Mouse (Mus musculus): ENCODE results near the gene Scn5a. TPM values are rescaled to one million over a fixed set of nuclear protein-coding genes. Genes with fewer than 3 reads are reported as not detected.

Scn5a gene
- polyA plus RNA-seq, 1 experiment from 2014 or later: 0.27 TPM

DNA sequence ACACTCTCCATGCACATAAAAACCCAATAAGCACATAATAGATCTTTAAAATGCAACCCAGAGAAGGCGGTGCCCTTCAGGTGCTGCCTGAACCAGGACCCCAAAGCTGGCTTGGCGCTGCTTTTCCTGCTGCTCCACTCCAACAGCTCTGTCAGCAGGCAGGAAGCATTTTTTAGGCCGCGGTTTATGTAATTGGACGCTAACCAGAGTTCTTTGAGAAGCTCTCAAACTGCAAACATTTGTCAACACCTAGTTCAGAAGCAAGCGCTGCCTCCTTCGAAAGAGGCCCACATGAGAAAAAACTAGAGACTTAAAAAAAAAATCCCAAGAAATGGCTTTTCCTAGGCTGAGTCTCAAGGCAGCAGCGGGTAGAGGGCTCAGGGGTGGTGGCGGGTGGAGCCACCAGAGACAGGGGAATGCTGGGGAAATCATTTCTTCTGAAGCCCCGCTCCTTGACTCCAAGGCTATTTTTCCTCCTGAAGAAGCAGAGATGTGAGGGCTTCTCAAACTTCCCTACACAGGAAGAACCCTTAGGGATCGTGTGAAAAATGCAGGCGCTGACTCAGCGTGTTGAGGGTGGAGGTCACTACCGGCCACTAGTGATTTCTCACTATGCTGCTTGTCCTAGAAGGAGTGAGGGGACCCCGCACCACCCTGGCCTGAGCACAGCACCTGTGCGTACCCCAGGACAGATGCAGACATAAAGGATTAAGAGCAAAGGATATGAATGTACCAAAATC is 19.1 kb downstream of the Scn5a start:
- no peak for ATAC-seq (ENCODE audit: low FRiP score, low TSS enrichment)
- Histone ChIP-seq H3K9ac (ENCODE audit: low read depth, low read length) (no peak overlapping the region), H3K27me3 (ENCODE audit: control insufficient read depth, insufficient read depth, low read length) (no peaks in the 10 kb centered on the region), H3K4me3 (ENCODE audit: low read length) (no peak overlapping the region), H3K9me3 (ENCODE audit: control insufficient read depth, low read length) (no peaks in the 10 kb centered on the region), H3K27ac (ENCODE audit: low read depth, low read length) (no peak overlapping the region), H3K4me2 (replicated peaks; ENCODE audit: low read depth, low read length) (no peak overlapping the region), H3K4me1 (ENCODE audit: control insufficient read depth, insufficient read depth, low read length) (peaks cover 9% of the 10 kb centered on the region), H3K36me3 (ENCODE audit: control insufficient read depth, insufficient read depth, low read length) (no peaks in the 10 kb centered on the region)
- WGBS: 71% methylated on average over 16 of the region's 16 CpGs

DNA sequence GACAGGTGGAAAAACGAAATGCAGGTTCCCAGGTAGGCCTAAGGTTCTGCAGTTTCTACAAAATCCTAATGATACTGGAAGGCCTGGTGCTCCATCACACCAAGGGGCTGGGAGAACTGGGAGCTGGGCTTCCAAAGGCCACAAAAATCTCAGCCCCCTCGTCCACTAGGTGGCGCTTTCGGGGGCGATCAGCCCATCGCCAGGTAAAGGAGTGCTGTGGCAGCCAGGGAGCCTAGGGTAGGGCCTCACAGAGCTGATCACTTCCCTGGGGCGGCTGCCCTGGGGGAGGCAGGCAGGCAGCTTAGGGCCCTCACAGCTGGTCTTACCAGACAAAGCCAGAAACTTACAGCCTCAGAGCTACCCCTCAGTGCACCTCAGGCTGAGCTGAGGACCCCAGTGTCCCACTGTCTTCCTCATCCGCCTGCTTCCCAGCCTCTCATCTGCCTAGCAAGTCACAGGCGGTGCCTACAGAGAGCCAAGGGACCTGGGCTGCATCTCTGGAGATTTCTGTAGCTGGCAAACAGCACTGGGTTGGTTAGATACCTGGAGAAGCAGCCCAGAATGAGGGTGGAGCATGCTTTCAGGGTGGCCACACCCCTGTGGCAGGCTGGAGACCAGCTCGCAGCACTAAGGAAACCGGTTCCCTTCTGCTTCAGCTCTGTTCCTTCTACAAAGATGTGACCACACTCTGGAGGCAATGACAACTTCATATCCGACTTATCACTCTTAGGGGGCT is 20.5 kb downstream of the Scn5a start:
- WGBS: 28% methylated on average over 12 of the region's 12 CpGs
- Histone ChIP-seq H3K4me3 (ENCODE audit: low read length) (no peak overlapping the region), H3K27me3 (ENCODE audit: control insufficient read depth, insufficient read depth, low read length) (no peaks in the 10 kb centered on the region), H3K4me1 (ENCODE audit: control insufficient read depth, insufficient read depth, low read length) (peaks cover 9% of the 10 kb centered on the region), H3K9ac (ENCODE audit: low read depth, low read length) (no peak overlapping the region), H3K36me3 (ENCODE audit: control insufficient read depth, insufficient read depth, low read length) (no peaks in the 10 kb centered on the region), H3K4me2 (replicated peaks; ENCODE audit: low read depth, low read length) (no peak overlapping the region), H3K9me3 (ENCODE audit: control insufficient read depth, low read length) (no peaks in the 10 kb centered on the region), H3K27ac (ENCODE audit: low read depth, low read length) (no peak overlapping the region)
- ATAC-seq (ENCODE audit: low FRiP score, low TSS enrichment): no peak

DNA sequence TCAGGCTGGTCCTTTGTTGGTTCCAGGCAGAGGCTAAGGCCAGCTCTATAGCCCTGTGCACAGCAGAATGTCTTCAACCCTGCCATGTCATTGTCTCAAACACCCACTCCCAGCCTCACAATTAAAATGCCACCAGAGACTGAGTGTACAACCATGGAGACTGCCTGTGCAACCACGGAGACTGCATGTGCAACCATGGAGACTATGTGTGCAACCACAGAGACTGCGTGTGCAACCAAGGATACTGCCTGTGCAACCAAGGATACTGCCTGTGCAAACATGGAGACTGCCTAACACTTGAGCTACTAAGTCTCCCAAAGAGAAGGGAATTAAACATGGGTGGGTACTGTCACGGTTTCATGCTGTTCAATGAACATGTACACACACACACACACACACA is 22.8 kb downstream of the Scn5a start:
- ATAC-seq (ENCODE audit: low FRiP score, low TSS enrichment): no peak
- 94% methylated on average over 3 of the region's 3 CpGs for WGBS
- Histone ChIP-seq H3K4me3 (ENCODE audit: low read length) (no peak overlapping the region), H3K27me3 (ENCODE audit: control insufficient read depth, insufficient read depth, low read length) (no peaks in the 10 kb centered on the region), H3K9me3 (ENCODE audit: control insufficient read depth, low read length) (no peaks in the 10 kb centered on the region), H3K36me3 (ENCODE audit: control insufficient read depth, insufficient read depth, low read length) (no peaks in the 10 kb centered on the region), H3K4me1 (ENCODE audit: control insufficient read depth, insufficient read depth, low read length) (no peaks in the 10 kb centered on the region; the same call in 1 of the 2 replicates), H3K9ac (ENCODE audit: low read depth, low read length) (no peak overlapping the region), H3K4me2 (replicated peaks; ENCODE audit: low read depth, low read length) (no peak overlapping the region), H3K27ac (ENCODE audit: low read depth, low read length) (no peak overlapping the region)

DNA sequence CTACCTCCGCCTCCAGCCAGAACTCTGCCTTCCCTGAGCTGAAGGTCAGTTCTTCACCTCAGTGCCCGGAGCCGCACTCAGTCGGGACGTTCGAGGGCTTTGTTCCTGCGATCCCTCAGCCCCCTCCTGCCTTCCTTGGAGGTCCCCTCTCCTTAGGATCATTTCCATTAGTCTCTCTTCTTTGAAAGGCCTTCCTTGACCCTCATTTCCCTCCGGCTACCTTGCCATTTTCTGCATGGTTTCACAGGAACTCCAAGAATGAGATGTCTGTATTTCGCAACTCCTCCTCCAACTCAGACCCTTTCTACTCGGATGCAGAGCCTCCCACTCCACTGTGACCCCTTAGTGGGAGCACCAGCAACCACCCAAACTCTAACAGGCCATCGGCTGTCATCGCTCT is 31.3 kb downstream of the Scn5a start:
- no peaks in the 10 kb centered on the region for H3K9me3 ChIP-seq (ENCODE audit: control insufficient read depth, low read length)
- no peaks in the 10 kb centered on the region for H3K27me3 ChIP-seq (ENCODE audit: control insufficient read depth, insufficient read depth, low read length)
- H3K4me2 ChIP-seq (replicated peaks; ENCODE audit: low read depth, low read length): no peak overlapping the region
- no peaks in the 10 kb centered on the region for H3K36me3 ChIP-seq (ENCODE audit: control insufficient read depth, insufficient read depth, low read length)
- 29% methylated on average over 12 of the region's 12 CpGs for WGBS
- H3K4me1 ChIP-seq (ENCODE audit: control insufficient read depth, insufficient read depth, low read length): peaks cover 4% of the 10 kb centered on the region; the same call in 1 of the 2 replicates
- H3K4me3 ChIP-seq (ENCODE audit: low read length): no peak overlapping the region
- no peak overlapping the region for H3K9ac ChIP-seq (ENCODE audit: low read depth, low read length)
- peak; percentile 65; the same call in 1 of the 2 replicates for ATAC-seq (ENCODE audit: low FRiP score, low TSS enrichment)
- no peak overlapping the region for H3K27ac ChIP-seq (ENCODE audit: low read depth, low read length)

DNA sequence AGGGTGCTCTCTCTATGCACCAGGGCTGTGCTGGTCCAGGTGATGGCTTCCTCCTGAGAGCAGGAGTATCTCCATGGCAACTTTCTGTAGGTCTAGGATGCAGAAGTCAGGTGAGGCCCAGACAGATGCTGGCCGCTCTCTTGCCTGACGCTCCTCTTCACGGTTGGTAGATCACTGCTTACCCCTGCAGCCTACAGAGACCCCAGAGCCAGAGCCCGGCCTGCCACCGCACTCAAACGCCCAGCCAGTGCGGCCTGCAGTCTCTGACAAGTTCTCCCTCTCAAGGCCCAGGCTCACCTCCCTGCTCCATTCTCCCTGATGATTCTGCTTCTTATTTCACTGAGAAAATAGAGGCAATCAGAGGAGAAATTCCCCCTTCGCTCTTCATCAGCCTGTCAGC is 31.7 kb downstream of the Scn5a start:
- 55% methylated on average over 8 of the region's 8 CpGs for WGBS
- Histone ChIP-seq H3K9me3 (ENCODE audit: control insufficient read depth, low read length) (no peaks in the 10 kb centered on the region), H3K36me3 (ENCODE audit: control insufficient read depth, insufficient read depth, low read length) (no peaks in the 10 kb centered on the region), H3K4me2 (replicated peaks; ENCODE audit: low read depth, low read length) (no peak overlapping the region), H3K9ac (ENCODE audit: low read depth, low read length) (no peak overlapping the region), H3K27me3 (ENCODE audit: control insufficient read depth, insufficient read depth, low read length) (no peaks in the 10 kb centered on the region), H3K27ac (ENCODE audit: low read depth, low read length) (no peak overlapping the region), H3K4me1 (ENCODE audit: control insufficient read depth, insufficient read depth, low read length) (peaks cover 4% of the 10 kb centered on the region; the same call in 1 of the 2 replicates), H3K4me3 (ENCODE audit: low read length) (no peak overlapping the region)
- ATAC-seq (ENCODE audit: low FRiP score, low TSS enrichment): peak; percentile 57; the same call in 1 of the 2 replicates

DNA sequence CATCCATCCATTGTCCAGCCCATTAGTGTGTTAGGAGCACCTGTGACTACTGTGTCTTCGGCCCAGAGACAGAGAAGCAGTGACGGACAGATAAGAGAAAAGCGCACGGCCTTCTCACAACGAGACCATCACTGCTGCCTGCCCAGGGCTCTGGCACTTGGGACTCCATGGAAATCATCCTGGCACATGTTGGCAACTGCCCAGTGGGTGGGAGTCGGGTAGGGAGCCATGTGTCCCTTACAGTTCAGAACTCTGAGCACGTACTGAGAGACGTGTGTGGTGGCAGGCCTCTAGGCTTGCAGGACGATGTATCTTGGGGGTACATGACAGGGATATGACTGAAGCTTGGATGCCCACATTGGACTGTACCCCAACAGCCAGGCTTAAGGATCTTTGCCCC is 38.1 kb downstream of the Scn5a start:
- WGBS: 92% methylated on average over 9 of the region's 9 CpGs
- no peaks in the 10 kb centered on the region for H3K27me3 ChIP-seq (ENCODE audit: control insufficient read depth, insufficient read depth, low read length)
- H3K4me2 ChIP-seq (replicated peaks; ENCODE audit: low read depth, low read length): no peak overlapping the region
- H3K9ac ChIP-seq (ENCODE audit: low read depth, low read length): no peak overlapping the region
- no peaks in the 10 kb centered on the region for H3K4me1 ChIP-seq (ENCODE audit: control insufficient read depth, insufficient read depth, low read length)
- H3K9me3 ChIP-seq (ENCODE audit: control insufficient read depth, low read length): no peaks in the 10 kb centered on the region
- ATAC-seq (ENCODE audit: low FRiP score, low TSS enrichment): no peak
- no peak overlapping the region for H3K4me3 ChIP-seq (ENCODE audit: low read length)
- H3K36me3 ChIP-seq (ENCODE audit: control insufficient read depth, insufficient read depth, low read length): no peaks in the 10 kb centered on the region
- H3K27ac ChIP-seq (ENCODE audit: low read depth, low read length): no peak overlapping the region

DNA sequence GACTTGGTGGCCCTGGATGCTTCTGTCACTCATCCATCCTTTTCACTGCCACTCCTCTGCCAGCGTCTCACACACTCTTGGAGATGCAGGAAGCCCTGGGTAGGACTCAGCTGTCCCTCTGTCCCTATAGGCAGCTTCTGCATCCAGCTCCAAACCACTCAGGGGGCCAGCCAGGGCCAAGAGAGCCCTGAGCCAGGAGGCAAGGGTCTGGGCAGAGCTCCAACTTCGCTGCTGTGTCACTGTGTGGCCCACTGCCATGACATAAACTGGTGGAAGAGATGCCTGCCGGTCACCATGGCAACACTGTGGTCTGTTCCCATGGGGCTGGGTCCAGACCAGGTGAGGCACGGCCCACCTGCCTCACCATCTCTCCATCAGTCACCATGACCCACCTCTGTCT is 41.0 kb downstream of the Scn5a start:
- Histone ChIP-seq H3K36me3 (ENCODE audit: control insufficient read depth, insufficient read depth, low read length) (no peaks in the 10 kb centered on the region), H3K4me3 (ENCODE audit: low read length) (no peak overlapping the region), H3K4me2 (replicated peaks; ENCODE audit: low read depth, low read length) (no peak overlapping the region), H3K9me3 (ENCODE audit: control insufficient read depth, low read length) (no peaks in the 10 kb centered on the region), H3K4me1 (ENCODE audit: control insufficient read depth, insufficient read depth, low read length) (no peaks in the 10 kb centered on the region), H3K9ac (ENCODE audit: low read depth, low read length) (no peak overlapping the region), H3K27me3 (ENCODE audit: control insufficient read depth, insufficient read depth, low read length) (no peaks in the 10 kb centered on the region), H3K27ac (ENCODE audit: low read depth, low read length) (no peak overlapping the region)
- WGBS: 85% methylated on average over 4 of the region's 4 CpGs
- ATAC-seq (ENCODE audit: low FRiP score, low TSS enrichment): no peak

DNA sequence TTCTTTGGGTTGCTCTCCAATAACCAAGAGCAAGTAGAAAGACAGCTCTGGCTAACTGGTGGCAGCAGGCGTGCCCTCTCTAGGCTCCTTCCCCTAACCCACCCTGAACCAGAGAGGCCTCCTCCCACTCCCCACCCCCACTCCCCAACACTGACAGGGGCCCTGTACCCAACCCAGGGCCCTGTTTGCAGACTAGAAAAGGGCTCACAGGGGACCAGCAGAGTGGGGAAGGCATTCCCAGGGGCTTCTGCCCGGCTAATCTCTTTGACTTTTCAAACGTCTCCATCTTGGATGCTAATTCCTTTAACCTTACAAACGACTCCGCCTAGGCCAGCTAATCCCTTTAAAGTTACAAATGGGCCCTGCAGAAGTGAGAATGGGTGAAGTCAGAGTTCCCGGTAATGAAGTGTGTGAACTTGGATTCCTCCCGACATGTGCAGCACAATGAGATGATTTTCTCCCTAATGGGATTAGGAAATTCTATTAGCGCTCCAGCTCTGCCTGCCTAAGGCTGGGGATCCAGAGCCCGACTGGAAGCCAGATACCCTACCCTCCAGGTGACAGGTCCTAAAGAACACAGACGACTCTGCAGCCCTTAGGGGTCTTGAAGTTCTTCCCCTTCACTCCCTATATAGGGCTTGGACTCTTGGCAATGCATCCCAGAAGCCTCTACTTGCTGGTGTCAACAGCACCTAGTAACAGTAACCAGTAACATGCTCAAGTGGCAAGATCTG is 47.0 kb downstream of the Scn5a start:
- no peak overlapping the region for H3K4me2 ChIP-seq (replicated peaks; ENCODE audit: low read depth, low read length)
- no peak for ATAC-seq (ENCODE audit: low FRiP score, low TSS enrichment)
- H3K4me1 ChIP-seq (ENCODE audit: control insufficient read depth, insufficient read depth, low read length): no peaks in the 10 kb centered on the region
- no peak overlapping the region for H3K27ac ChIP-seq (ENCODE audit: low read depth, low read length)
- no peak overlapping the region for H3K9ac ChIP-seq (ENCODE audit: low read depth, low read length)
- WGBS: 38% methylated on average over 10 of the region's 10 CpGs
- H3K36me3 ChIP-seq (ENCODE audit: control insufficient read depth, insufficient read depth, low read length): no peaks in the 10 kb centered on the region
- peaks cover 4% of the 10 kb centered on the region; the same call in 1 of the 2 replicates for H3K27me3 ChIP-seq (ENCODE audit: control insufficient read depth, insufficient read depth, low read length)
- no peak overlapping the region for H3K4me3 ChIP-seq (ENCODE audit: low read length)
- H3K9me3 ChIP-seq (ENCODE audit: control insufficient read depth, low read length): no peaks in the 10 kb centered on the region

DNA sequence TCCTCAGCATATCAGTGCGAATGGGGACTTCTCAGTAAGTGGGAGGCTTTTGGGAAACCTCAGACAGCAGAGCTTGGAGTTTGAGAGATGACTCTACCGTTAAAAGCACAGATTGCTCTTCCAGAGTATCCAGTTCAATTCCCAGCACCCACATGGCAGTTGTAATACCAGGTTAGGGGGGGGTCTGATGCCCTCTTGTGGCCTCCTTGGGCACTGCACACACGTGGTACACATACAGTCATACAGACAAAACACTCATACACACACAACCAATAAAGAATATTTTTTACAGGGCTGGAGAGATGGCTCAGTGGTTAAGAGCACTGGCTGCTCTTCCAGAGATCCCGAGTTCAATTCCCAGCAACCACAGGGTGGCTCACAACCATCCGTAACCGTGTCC is 54.3 kb downstream of the Scn5a start:
- no peak for ATAC-seq (ENCODE audit: low FRiP score, low TSS enrichment)
- no peak overlapping the region for H3K27ac ChIP-seq (ENCODE audit: low read depth, low read length)
- no peaks in the 10 kb centered on the region for H3K9me3 ChIP-seq (ENCODE audit: control insufficient read depth, low read length)
- no peak overlapping the region for H3K4me3 ChIP-seq (ENCODE audit: low read length)
- H3K9ac ChIP-seq (ENCODE audit: low read depth, low read length): no peak overlapping the region
- H3K27me3 ChIP-seq (ENCODE audit: control insufficient read depth, insufficient read depth, low read length): no peaks in the 10 kb centered on the region
- WGBS: 94% methylated on average over 6 of the region's 6 CpGs
- H3K36me3 ChIP-seq (ENCODE audit: control insufficient read depth, insufficient read depth, low read length): no peaks in the 10 kb centered on the region
- H3K4me2 ChIP-seq (replicated peaks; ENCODE audit: low read depth, low read length): no peak overlapping the region
- H3K4me1 ChIP-seq (ENCODE audit: control insufficient read depth, insufficient read depth, low read length): no peaks in the 10 kb centered on the region
